Mouse (Mus musculus): ENCODE measurements at regions not wholly inside any gene's neighbourhood (a gene's known extent, or its start where the extent isn't known, plus 50 kb on each side); places are given as distances from the start of the nearest gene placed in this dataset.

- no peak for DNase-seq (ENCODE audit: extremely low spot score, low spot score)
Measured at GRCm38 (mm10) chr1:128983411-128983810, 289.7 kb upstream of the Thsd7b start.

- DNase-seq (ENCODE audit: extremely low spot score, low spot score): no peak
Measured at GRCm38 (mm10) chr1:128975586-128975985, 297.5 kb upstream of the Thsd7b start.

- no peak for DNase-seq (ENCODE audit: extremely low spot score, low spot score)
Measured at GRCm38 (mm10) chr1:128951436-128951835, 321.7 kb upstream of the Thsd7b start.

GRCm38 (mm10) chr1:128950512-128950911 lies 322.6 kb upstream of the Thsd7b start:
- DNase-seq (ENCODE audit: extremely low spot score, low spot score): no peak

GRCm38 (mm10) chr1:128914811-128915210 lies 322.7 kb upstream of the Cxcr4 start:
- no peak for DNase-seq (ENCODE audit: extremely low spot score, low spot score)

- DNase-seq (ENCODE audit: extremely low spot score, low spot score): no peak
Measured at GRCm38 (mm10) chr1:128912532-128912931, 320.4 kb upstream of the Cxcr4 start.

- no peak for DNase-seq (ENCODE audit: extremely low spot score, low spot score)
Measured at GRCm38 (mm10) chr1:128907566-128907965, 315.5 kb upstream of the Cxcr4 start.

- no peak for DNase-seq (ENCODE audit: extremely low spot score, low spot score)
Measured at GRCm38 (mm10) chr1:128898025-128898424, 305.9 kb upstream of the Cxcr4 start.

- DNase-seq (ENCODE audit: extremely low spot score, low spot score): no peak
Measured at GRCm38 (mm10) chr1:128894546-128894945, 302.5 kb upstream of the Cxcr4 start.

- DNase-seq (ENCODE audit: extremely low spot score, low spot score): no peak
Measured at GRCm38 (mm10) chr1:128878291-128878690, 286.2 kb upstream of the Cxcr4 start.

GRCm38 (mm10) chr1:128875289-128875688 lies 283.2 kb upstream of the Cxcr4 start:
- DNase-seq (ENCODE audit: extremely low spot score, low spot score): peak; percentile 61

GRCm38 (mm10) chr1:128874190-128874589 lies 282.1 kb upstream of the Cxcr4 start:
- DNase-seq (ENCODE audit: extremely low spot score, low spot score): no peak

- DNase-seq (ENCODE audit: extremely low spot score, low spot score): no peak
Measured at GRCm38 (mm10) chr1:128868761-128869160, 276.7 kb upstream of the Cxcr4 start.

GRCm38 (mm10) chr1:128860537-128860936 lies 268.4 kb upstream of the Cxcr4 start:
- DNase-seq (ENCODE audit: extremely low spot score, low spot score): no peak

GRCm38 (mm10) chr1:128860094-128860493 lies 268.0 kb upstream of the Cxcr4 start:
- no peak for DNase-seq (ENCODE audit: extremely low spot score, low spot score)

- no peak for DNase-seq (ENCODE audit: extremely low spot score, low spot score)
Measured at GRCm38 (mm10) chr1:128858661-128859060, 266.6 kb upstream of the Cxcr4 start.

GRCm38 (mm10) chr1:128856933-128857332 lies 264.8 kb upstream of the Cxcr4 start:
- DNase-seq (ENCODE audit: extremely low spot score, low spot score): no peak

- no peak for DNase-seq (ENCODE audit: extremely low spot score, low spot score)
Measured at GRCm38 (mm10) chr1:128854649-128855048, 262.6 kb upstream of the Cxcr4 start.

- no peak for DNase-seq (ENCODE audit: extremely low spot score, low spot score)
Measured at GRCm38 (mm10) chr1:128853286-128853685, 261.2 kb upstream of the Cxcr4 start.

- no peak for DNase-seq (ENCODE audit: extremely low spot score, low spot score)
Measured at GRCm38 (mm10) chr1:128837361-128837760, 245.3 kb upstream of the Cxcr4 start.

GRCm38 (mm10) chr1:128835510-128835909 lies 243.4 kb upstream of the Cxcr4 start:
- no peak for DNase-seq (ENCODE audit: extremely low spot score, low spot score)

- no peak for DNase-seq (ENCODE audit: extremely low spot score, low spot score)
Measured at GRCm38 (mm10) chr1:128833096-128833715, 241.1 kb upstream of the Cxcr4 start.

GRCm38 (mm10) chr1:128832201-128832883 lies 240.2 kb upstream of the Cxcr4 start:
- peak; percentile 92 for DNase-seq (ENCODE audit: extremely low spot score, low spot score)
